Mouse (Mus musculus) limb, embryonic 15.5 days (tissue): ENCODE measurements around the gene Lhfpl3. TPM values are rescaled to one million over a fixed set of nuclear protein-coding genes. Genes with fewer than 3 reads are reported as not detected.

Source experiments
- ATAC-seq: fragments of 200-750 bp; cut with Nextera tagmentation; 2 replicates; pipeline ENCODE4 v1.8.0; 2017; ENCODE audit warnings: low read depth, moderate TSS enrichment; ENCODE audit not compliant: insufficient number of reproducible peaks, low FRiP score, low TSS enrichment
- H3K27ac ChIP-seq: fragments of 300-500 bp; sonication (generic); 2 replicates; pipeline ENCODE4 v1.5.1; 2015; ENCODE audit warnings: moderate library complexity, mild to moderate bottlenecking, inconsistent platforms
- H3K27me3 ChIP-seq: fragments of 300-500 bp; sonication (generic); 2 replicates; pipeline ENCODE4 v1.6.1; 2015; ENCODE audit warnings: inconsistent platforms
- H3K36me3 ChIP-seq: fragments of 300-500 bp; sonication (generic); 2 replicates; pipeline ENCODE4 v1.6.1; 2015; ENCODE audit warnings: inconsistent platforms
- H3K4me1 ChIP-seq: fragments of 300-500 bp; sonication (generic); 2 replicates; pipeline ENCODE4 v1.6.1; 2015; ENCODE audit warnings: inconsistent platforms
- H3K4me2 ChIP-seq: fragments of 300-500 bp; sonication (generic); 2 replicates; pipeline ENCODE4 v1.6.1; 2015; ENCODE audit warnings: mild to moderate bottlenecking, inconsistent platforms
- H3K4me3 ChIP-seq: fragments of 300-500 bp; sonication (generic); 2 replicates; pipeline ENCODE4 v1.5.1; 2015; ENCODE audit warnings: mild to moderate bottlenecking, inconsistent platforms
- H3K9ac ChIP-seq: fragments of 300-500 bp; sonication (generic); 2 replicates; pipeline ENCODE4 v1.6.1; 2015; ENCODE audit warnings: inconsistent platforms
- H3K9me3 ChIP-seq: fragments of 300-500 bp; sonication (generic); 2 replicates; pipeline ENCODE4 v1.6.1; 2016; ENCODE audit warnings: inconsistent platforms
- WGBS: fragments of 180-500 bp; shearing (Covaris S2); methylation state at CpG from one replicate; pipeline ENCODE4 v1.1.7; 2015; 5-methylcytosine and 5-hydroxymethylcytosine counted together
- polyA plus RNA-seq: library from polyadenylated mRNA; unstranded; fragments of >200 nt; fragmentation: Nextera tagmentation; extraction: Ambion mirVana; gene quantifications from 2 replicates; pipeline ENCODE4 v1.2.1, GENCODE M21; 2015

The Lhfpl3 gene
- polyA plus RNA-seq, 1 experiment from 2014 or later = 0.47 TPM

- 85% methylated on average over 1 of the region's 1 CpGs for WGBS
- Histone ChIP-seq H3K27ac (no peak overlapping the region), H3K9ac (no peak overlapping the region), H3K9me3 (no peaks in the 10 kb centered on the region), H3K4me3 (no peak overlapping the region), H3K36me3 (no peaks in the 10 kb centered on the region), H3K4me1 (no peaks in the 10 kb centered on the region), H3K4me2 (no peak overlapping the region), H3K27me3 (no peaks in the 10 kb centered on the region)
- ATAC-seq = no peak
Measured at GRCm38 (mm10) chr5:23166658-23167057, 420.8 kb downstream of the Lhfpl3 start.

- no peak overlapping the region for H3K4me2 ChIP-seq
- ATAC-seq = no peak
- H3K36me3 ChIP-seq = no peaks in the 10 kb centered on the region
- H3K27ac ChIP-seq = no peak overlapping the region
- H3K4me1 ChIP-seq = no peaks in the 10 kb centered on the region
- no peak overlapping the region for H3K9ac ChIP-seq
- 75% methylated on average over 6 of the region's 6 CpGs for WGBS
- H3K9me3 ChIP-seq = no peaks in the 10 kb centered on the region
- H3K27me3 ChIP-seq = no peaks in the 10 kb centered on the region
- H3K4me3 ChIP-seq = no peak overlapping the region
Measured at GRCm38 (mm10) chr5:23189633-23190032, 443.8 kb downstream of the Lhfpl3 start.

DNA sequence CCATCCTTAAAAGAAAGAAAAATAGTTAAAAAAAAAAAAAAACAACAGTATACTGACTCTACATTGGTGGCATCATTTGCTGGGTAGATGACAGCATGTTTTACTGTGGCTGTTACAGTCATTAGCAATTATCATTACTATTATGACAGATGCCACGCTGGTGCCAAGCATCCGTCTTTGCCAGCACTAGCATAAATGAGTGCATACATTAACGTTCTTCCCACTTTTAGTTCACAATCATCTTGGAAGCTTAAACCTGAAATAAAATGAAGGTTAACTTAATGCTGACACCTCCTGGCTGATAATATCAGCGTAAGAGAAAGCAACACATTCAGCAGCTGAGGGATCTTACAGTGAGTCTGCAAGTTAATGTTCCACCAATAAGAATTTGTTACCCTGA, 451.0 kb downstream of the Lhfpl3 start:
- Histone ChIP-seq H3K4me1 (no peaks in the 10 kb centered on the region), H3K36me3 (no peaks in the 10 kb centered on the region), H3K4me3 (no peak overlapping the region), H3K4me2 (no peak overlapping the region), H3K9me3 (no peaks in the 10 kb centered on the region), H3K27ac (no peak overlapping the region), H3K27me3 (no peaks in the 10 kb centered on the region), H3K9ac (no peak overlapping the region)
- WGBS = 71% methylated on average over 4 of the region's 4 CpGs
- no peak for ATAC-seq

DNA sequence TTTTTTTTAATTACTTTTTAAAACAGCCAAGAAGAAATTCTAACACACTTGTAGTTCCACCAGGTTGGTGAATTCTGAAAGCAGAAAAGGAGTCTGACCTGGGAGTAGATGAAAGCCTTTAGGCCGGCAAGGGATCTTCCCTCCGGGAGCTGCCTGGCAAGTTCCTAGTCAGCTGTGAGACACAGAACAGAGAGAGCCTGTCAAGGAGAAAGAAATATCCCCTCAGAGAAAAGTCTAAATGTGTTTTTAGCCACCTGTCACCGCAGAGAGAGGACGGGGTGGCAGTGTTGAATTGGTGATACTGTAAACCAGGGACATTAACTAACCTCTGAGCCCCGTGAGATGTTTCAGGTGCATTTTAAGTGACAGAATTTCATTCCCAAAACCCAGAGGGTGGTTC, 467.2 kb downstream of the Lhfpl3 start:
- no peak overlapping the region for H3K4me2 ChIP-seq
- no peaks in the 10 kb centered on the region for H3K27me3 ChIP-seq
- H3K36me3 ChIP-seq = no peaks in the 10 kb centered on the region
- H3K4me1 ChIP-seq = 0 out of 2 replicates have a peak, but pooled peaks cover 3% of the 10 kb centered on the region
- no peak overlapping the region for H3K9ac ChIP-seq
- no peak for ATAC-seq
- no peaks in the 10 kb centered on the region for H3K9me3 ChIP-seq
- no peak overlapping the region for H3K27ac ChIP-seq
- no peak overlapping the region for H3K4me3 ChIP-seq
- WGBS = 27% methylated on average over 5 of the region's 5 CpGs

- no peak overlapping the region for H3K4me3 ChIP-seq
- 68% methylated on average over 3 of the region's 3 CpGs for WGBS
- ATAC-seq = no peak
- no peaks in the 10 kb centered on the region for H3K36me3 ChIP-seq
- no peaks in the 10 kb centered on the region for H3K9me3 ChIP-seq
- H3K27me3 ChIP-seq = peaks cover 4% of the 10 kb centered on the region; the same call in 1 of the 2 replicates
- no peak overlapping the region for H3K9ac ChIP-seq
- 0 out of 2 replicates have a peak, but pooled peaks cover 3% of the 10 kb centered on the region for H3K4me1 ChIP-seq
- H3K27ac ChIP-seq = no peak overlapping the region
- no peak overlapping the region for H3K4me2 ChIP-seq
Measured at GRCm38 (mm10) chr5:23214646-23215045, 468.8 kb downstream of the Lhfpl3 start.

DNA sequence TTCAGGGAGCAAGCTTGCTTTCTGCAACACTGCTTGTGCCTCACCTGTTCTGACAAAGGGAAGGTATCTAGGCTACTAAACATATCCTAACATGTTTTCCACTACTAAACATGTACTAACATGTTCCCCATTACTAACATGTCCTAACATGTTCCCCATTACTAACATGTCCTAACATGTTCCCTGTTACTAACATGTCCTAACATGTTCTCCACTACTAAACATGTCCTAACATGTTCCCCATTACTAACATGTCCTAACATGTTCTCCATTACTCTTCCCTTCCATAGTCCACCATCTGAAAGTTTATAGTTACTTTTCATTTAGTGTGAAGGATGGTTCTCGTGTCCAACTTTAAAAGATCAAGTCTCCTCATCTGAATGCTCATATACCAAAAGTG, 473.8 kb downstream of the Lhfpl3 start:
- Histone ChIP-seq H3K36me3 (no peaks in the 10 kb centered on the region), H3K4me1 (0 out of 2 replicates have a peak, but pooled peaks cover 3% of the 10 kb centered on the region), H3K4me3 (no peak overlapping the region), H3K9me3 (no peaks in the 10 kb centered on the region), H3K27ac (no peak overlapping the region), H3K9ac (no peak overlapping the region), H3K4me2 (no peak overlapping the region), H3K27me3 (peaks cover 4% of the 10 kb centered on the region; the same call in 1 of the 2 replicates)
- WGBS = 91% methylated on average over 1 of the region's 1 CpGs
- ATAC-seq = no peak

- Histone ChIP-seq H3K36me3 (no peaks in the 10 kb centered on the region), H3K4me1 (0 out of 2 replicates have a peak, but pooled peaks cover 5% of the 10 kb centered on the region), H3K9ac (0 out of 2 replicates have a peak overlapping the region, but pooled peaks have one; percentile 20), H3K4me2 (peak overlapping the region; percentile 49), H3K27ac (no peak overlapping the region), H3K4me3 (peak overlapping the region; percentile 37), H3K9me3 (no peaks in the 10 kb centered on the region), H3K27me3 (no peaks in the 10 kb centered on the region)
- WGBS = 18% methylated on average over 14 of the region's 14 CpGs
- ATAC-seq = no peak
Measured at GRCm38 (mm10) chr5:23224759-23225536, 479.1 kb downstream of the Lhfpl3 start.

DNA sequence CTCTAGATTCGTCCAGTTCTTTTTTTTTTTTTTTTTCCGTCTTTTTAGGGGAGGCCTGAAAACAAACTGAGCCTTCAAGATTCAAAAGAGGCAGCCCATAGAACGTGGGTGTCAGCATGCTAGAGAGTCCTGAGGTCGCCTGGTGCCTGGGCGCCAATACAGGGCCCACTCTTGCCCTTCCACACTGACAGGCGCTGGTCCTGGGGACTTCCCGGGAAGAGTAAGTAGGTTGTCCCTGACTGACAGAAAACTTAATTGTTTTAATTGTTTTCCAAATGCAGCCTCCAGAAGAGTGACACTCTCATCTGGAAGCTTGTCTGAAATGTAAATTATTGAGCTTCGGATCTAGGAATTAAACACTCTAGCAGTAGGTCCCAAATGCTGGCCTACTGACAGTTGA, 479.8 kb downstream of the Lhfpl3 start:
- no peaks in the 10 kb centered on the region for H3K27me3 ChIP-seq
- H3K4me3 ChIP-seq = no peak overlapping the region
- WGBS = 26% methylated on average over 8 of the region's 8 CpGs
- H3K4me1 ChIP-seq = 0 out of 2 replicates have a peak, but pooled peaks cover 5% of the 10 kb centered on the region
- no peaks in the 10 kb centered on the region for H3K9me3 ChIP-seq
- no peak overlapping the region for H3K9ac ChIP-seq
- no peak overlapping the region for H3K4me2 ChIP-seq
- H3K36me3 ChIP-seq = no peaks in the 10 kb centered on the region
- no peak for ATAC-seq
- H3K27ac ChIP-seq = no peak overlapping the region

- H3K4me2 ChIP-seq = no peak overlapping the region
- no peaks in the 10 kb centered on the region for H3K36me3 ChIP-seq
- H3K27ac ChIP-seq = no peak overlapping the region
- no peak overlapping the region for H3K4me3 ChIP-seq
- WGBS = 68% methylated on average over 3 of the region's 3 CpGs
- H3K4me1 ChIP-seq = 0 out of 2 replicates have a peak, but pooled peaks cover 5% of the 10 kb centered on the region
- no peak overlapping the region for H3K9ac ChIP-seq
- no peaks in the 10 kb centered on the region for H3K27me3 ChIP-seq
- ATAC-seq = no peak
- no peaks in the 10 kb centered on the region for H3K9me3 ChIP-seq
Measured at GRCm38 (mm10) chr5:23226753-23227152, 480.9 kb downstream of the Lhfpl3 start.

GRCm38 (mm10) chr5:23246974-23247373, 501.1 kb downstream of the Lhfpl3 start:
- Histone ChIP-seq H3K27me3 (no peaks in the 10 kb centered on the region), H3K4me2 (no peak overlapping the region), H3K9ac (no peak overlapping the region), H3K27ac (no peak overlapping the region), H3K36me3 (no peaks in the 10 kb centered on the region), H3K4me3 (no peak overlapping the region), H3K4me1 (peaks cover 11% of the 10 kb centered on the region; the same call in 1 of the 2 replicates), H3K9me3 (no peaks in the 10 kb centered on the region)
- 43% methylated on average over 4 of the region's 4 CpGs for WGBS
- no peak for ATAC-seq

DNA sequence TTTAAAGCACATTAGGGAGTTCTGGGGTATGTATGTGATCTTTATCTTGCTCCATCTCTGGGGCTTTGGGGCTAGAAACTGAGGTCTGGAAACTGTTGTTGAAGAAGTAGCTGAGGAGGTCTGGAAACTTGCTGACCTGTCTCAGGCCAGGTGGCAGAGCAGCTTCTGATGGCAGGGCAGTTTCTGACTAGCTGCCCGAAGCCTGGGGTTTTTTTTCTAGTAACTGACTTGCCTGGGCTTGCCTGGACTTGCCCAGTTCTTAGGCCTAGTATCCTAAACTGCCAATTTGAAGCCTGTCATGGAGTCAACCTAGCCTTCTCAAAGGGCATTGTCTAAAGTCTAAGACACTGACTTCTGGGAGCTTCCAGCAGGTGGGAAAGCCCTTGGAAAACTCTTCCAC, 501.9 kb downstream of the Lhfpl3 start:
- Histone ChIP-seq H3K27me3 (no peaks in the 10 kb centered on the region), H3K27ac (no peak overlapping the region), H3K4me2 (no peak overlapping the region), H3K36me3 (no peaks in the 10 kb centered on the region), H3K4me1 (peaks cover 12% of the 10 kb centered on the region; the same call in 1 of the 2 replicates), H3K9ac (no peak overlapping the region), H3K9me3 (no peaks in the 10 kb centered on the region), H3K4me3 (no peak overlapping the region)
- WGBS = 54% methylated on average over 1 of the region's 1 CpGs
- no peak for ATAC-seq

- Histone ChIP-seq H3K9me3 (no peaks in the 10 kb centered on the region), H3K4me2 (no peak overlapping the region), H3K4me1 (peaks cover 12% of the 10 kb centered on the region; the same call in 1 of the 2 replicates), H3K27me3 (no peaks in the 10 kb centered on the region), H3K4me3 (no peak overlapping the region), H3K9ac (no peak overlapping the region), H3K27ac (no peak overlapping the region), H3K36me3 (no peaks in the 10 kb centered on the region)
- no peak for ATAC-seq
Measured at GRCm38 (mm10) chr5:23248303-23248702, 502.4 kb downstream of the Lhfpl3 start.
